Mouse (Mus musculus): ENCODE data around the gene Xlr5a.

GRCm38 (mm10) chrX:73064415-73064793 lies 228.4 kb downstream of the Xlr5a start, which contains the start of gene Pnma3:
- no peak for TF ChIP-seq ZC3H11A (IDR thresholded peaks at IDR 0.05; ENCODE audit: borderline replicate concordance, low read depth, low read length)
- no peak for TF ChIP-seq MAFK (IDR thresholded peaks at IDR 0.05; ENCODE audit: insufficient read depth, low read depth, low read length)
- no peak for TF ChIP-seq CHD2 (IDR thresholded peaks at IDR 0.05; ENCODE audit: low read depth, low read length)
- no peak for TF ChIP-seq ZNF384 (IDR thresholded peaks at IDR 0.05; ENCODE audit: low read depth, low read length)

Measured in ES-E14 (cell line).